Mouse (Mus musculus): ENCODE results near the gene Gm10377.
"Not testable (repeated sequence)": the region's sequence is repeated elsewhere in the genome, so short reads cannot be mapped to it uniquely, and the experiment has no call there.

Gene Gm10377

DNA sequence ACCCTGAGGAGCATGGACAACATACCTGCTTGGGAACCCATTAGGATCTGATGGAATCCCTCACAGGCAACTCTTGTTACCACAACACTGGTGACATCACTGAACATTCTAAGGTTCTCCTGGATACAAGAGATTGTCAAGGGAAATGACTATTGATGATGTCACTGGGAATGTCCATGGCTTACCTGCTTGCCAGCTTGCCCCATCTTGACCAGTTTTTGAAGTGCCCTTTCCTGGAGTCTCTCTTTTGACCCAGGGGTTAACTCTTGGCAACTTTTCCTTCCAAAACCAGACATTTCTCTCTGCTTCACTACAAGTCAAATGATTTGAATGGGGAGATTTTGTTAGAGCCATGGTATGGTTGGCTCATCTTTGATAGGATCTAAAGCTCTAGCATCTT, at the start of gene Gm10377:
Gene Gm10377, minus strand, starts transcription at position 101 of the 400 bp plus-strand sequence.
- DNase-seq (ENCODE audit: low read depth, low spot score), result not testable (repeated sequence)

DNA sequence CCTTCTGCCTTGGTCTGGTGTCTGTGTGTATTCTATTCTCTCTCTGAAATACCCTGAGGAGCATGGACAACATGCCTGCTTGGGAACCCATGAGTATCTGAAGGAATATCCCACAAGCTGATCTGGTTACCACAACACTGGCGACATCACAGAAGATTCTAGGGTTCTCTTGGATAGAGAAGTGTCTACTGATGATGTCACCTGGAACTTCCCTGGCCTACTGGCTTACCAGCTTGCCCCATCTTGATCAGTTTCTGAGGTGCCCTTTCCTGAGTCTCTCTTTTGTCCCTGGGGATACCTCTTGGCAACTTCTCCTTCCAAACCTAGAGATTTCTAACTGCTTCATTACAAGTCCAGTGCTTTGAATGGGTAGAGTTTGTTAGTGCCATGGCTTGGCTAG, 29.1 kb downstream of the Gm10377 start, which contains the start of gene Gm3015:
Gene Gm3015, minus strand, starts transcription at position 101 of the 400 bp plus-strand sequence.
- DNase-seq (ENCODE audit: low read depth, low spot score), result not testable (repeated sequence)
